Mouse (Mus musculus): ENCODE measurements around the gene Dnajb8.

GRCm38 (mm10) chr6:88255435-88255834 lies 33.4 kb downstream of the Dnajb8 start:
- TF ChIP-seq CTCF (IDR thresholded peaks at IDR 0.05) = no peak
- TF ChIP-seq POLR2A (IDR thresholded peaks at IDR 0.05; ENCODE audit: insufficient read depth, low read depth, low read length) = no peak
- no peak for TF ChIP-seq EP300 (IDR thresholded peaks at IDR 0.05; ENCODE audit: insufficient read depth, low read depth, low read length)

Measured in heart, adult 2 months (tissue).